Mouse (Mus musculus) hindbrain, embryonic 13.5 days (tissue): ENCODE data around the gene Dnttip2. TPM values are rescaled to one million over a fixed set of nuclear protein-coding genes. Genes with fewer than 3 reads are reported as not detected.
A peak's percentile ranks its signal among the peaks of the same experiment; 100 is the strongest.

Experiments
- ATAC-seq: fragments of 200-750 bp; cut with Nextera tagmentation; 2 replicates; pipeline ENCODE4 v1.8.0; 2017; ENCODE audit warnings: moderate TSS enrichment; ENCODE audit not compliant: low FRiP score
- H3K27ac ChIP-seq: fragments of 300-500 bp; sonication (generic); 2 replicates; pipeline ENCODE4 v1.5.1; 2015; ENCODE audit warnings: inconsistent platforms, mild to moderate bottlenecking, moderate library complexity
- H3K27me3 ChIP-seq: fragments of 300-500 bp; sonication (generic); 2 replicates; pipeline ENCODE4 v1.6.1; 2015; ENCODE audit warnings: mild to moderate bottlenecking, inconsistent platforms
- H3K36me3 ChIP-seq: fragments of 300-500 bp; sonication (generic); 2 replicates; pipeline ENCODE4 v1.6.1; 2015; ENCODE audit warnings: mild to moderate bottlenecking, inconsistent platforms
- H3K4me1 ChIP-seq: fragments of 300-500 bp; sonication (generic); replicated peaks from 2 replicates; pipeline ENCODE4 v1.6.1; 2015; ENCODE audit warnings: inconsistent platforms
- H3K4me2 ChIP-seq: fragments of 300-500 bp; sonication (generic); 2 replicates; pipeline ENCODE4 v1.6.1; 2015; ENCODE audit warnings: inconsistent platforms, mild to moderate bottlenecking, moderate library complexity
- H3K4me3 ChIP-seq: fragments of 300-500 bp; sonication (generic); 2 replicates; pipeline ENCODE4 v1.5.1; 2015; ENCODE audit warnings: mild to moderate bottlenecking, inconsistent platforms
- H3K9ac ChIP-seq: fragments of 300-500 bp; sonication (generic); 2 replicates; pipeline ENCODE4 v1.6.1; 2015; ENCODE audit warnings: mild to moderate bottlenecking, inconsistent platforms
- H3K9me3 ChIP-seq: fragments of 300-500 bp; sonication (generic); 2 replicates; pipeline ENCODE4 v1.6.1; 2016; ENCODE audit warnings: inconsistent platforms
- WGBS: fragments of 180-500 bp; shearing (Covaris S2); methylation state at CpG from one replicate; pipeline ENCODE4 v1.1.7; 2015; 5-methylcytosine and 5-hydroxymethylcytosine counted together
- polyA plus RNA-seq: library from polyadenylated mRNA; unstranded; fragments of >200 nt; fragmentation: Nextera tagmentation; extraction: Ambion mirVana; gene quantifications from 2 replicates; pipeline ENCODE4 v1.2.1, GENCODE M21; 2015

The Dnttip2 gene
- polyA plus RNA-seq, 1 experiment from 2014 or later: 58.2 TPM

DNA sequence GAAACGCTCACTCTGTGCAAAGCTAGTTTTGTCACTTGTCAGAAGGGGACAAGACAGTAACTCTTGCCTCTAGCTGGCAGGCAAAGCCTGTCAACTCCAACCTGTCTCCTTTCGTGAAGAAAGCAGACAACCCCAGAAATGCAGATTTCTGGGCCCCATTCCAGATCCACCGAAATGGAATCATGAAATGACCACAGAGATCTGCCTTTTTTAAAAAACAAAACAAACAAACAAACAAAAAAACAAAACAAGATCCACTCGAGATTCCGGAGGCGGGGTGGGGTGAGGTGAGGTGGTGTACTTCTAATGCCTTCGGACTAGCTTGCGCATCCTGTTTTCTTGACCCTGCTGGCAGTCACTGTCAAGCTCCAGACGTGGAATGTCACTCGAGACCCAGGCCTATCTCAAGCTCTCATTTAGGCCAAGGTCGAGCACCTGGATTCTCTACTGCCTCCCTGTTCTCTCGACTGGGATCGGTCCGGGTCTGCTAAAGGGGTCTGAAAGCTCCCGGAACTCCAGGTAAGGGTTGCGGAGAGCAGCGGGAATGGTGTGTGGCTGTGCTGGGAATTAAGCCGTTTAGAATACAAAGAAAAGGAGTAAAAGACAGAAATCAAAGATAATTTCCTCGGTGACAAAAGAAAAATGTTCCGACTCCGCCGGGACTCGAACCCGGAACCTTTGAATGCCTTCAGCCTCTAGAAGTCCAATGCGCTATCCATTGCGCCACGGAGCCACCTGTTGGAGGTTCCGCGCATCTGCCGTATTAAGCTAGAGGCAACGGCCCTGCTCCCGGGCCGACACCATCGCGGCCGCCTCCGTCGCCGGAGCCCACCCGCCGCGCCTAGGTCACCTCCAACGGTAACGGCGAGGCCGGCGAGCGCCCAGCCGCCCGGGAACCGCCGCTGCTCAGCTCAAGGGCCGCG, 18.4 kb downstream of the Dnttip2 start:
- Histone ChIP-seq H3K4me1 (peaks cover 49% of the 10 kb centered on the region), H3K36me3 (no peaks in the 10 kb centered on the region), H3K27me3 (no peaks in the 10 kb centered on the region), H3K27ac (peak overlapping the region; percentile 100), H3K9ac (peak overlapping the region; percentile 95), H3K4me3 (peak overlapping the region; percentile 82), H3K9me3 (no peaks in the 10 kb centered on the region), H3K4me2 (peak overlapping the region; percentile 77)
- peak; percentile 62 for ATAC-seq
- WGBS: 7% methylated on average over 54 of the region's 54 CpGs

GRCm38 (mm10) chr3:122293223-122293953, 19.2 kb downstream of the Dnttip2 start:
- ATAC-seq: peak; percentile 72
- Histone ChIP-seq H3K4me2 (peak overlapping the region; percentile 77), H3K4me1 (peaks cover 54% of the 10 kb centered on the region), H3K27me3 (no peaks in the 10 kb centered on the region), H3K36me3 (no peaks in the 10 kb centered on the region), H3K27ac (peak overlapping the region; percentile 100), H3K9ac (peak overlapping the region; percentile 95), H3K9me3 (no peaks in the 10 kb centered on the region), H3K4me3 (peak overlapping the region; percentile 82)
- under 1% methylated on average over 101 of the region's 105 CpGs for WGBS

DNA sequence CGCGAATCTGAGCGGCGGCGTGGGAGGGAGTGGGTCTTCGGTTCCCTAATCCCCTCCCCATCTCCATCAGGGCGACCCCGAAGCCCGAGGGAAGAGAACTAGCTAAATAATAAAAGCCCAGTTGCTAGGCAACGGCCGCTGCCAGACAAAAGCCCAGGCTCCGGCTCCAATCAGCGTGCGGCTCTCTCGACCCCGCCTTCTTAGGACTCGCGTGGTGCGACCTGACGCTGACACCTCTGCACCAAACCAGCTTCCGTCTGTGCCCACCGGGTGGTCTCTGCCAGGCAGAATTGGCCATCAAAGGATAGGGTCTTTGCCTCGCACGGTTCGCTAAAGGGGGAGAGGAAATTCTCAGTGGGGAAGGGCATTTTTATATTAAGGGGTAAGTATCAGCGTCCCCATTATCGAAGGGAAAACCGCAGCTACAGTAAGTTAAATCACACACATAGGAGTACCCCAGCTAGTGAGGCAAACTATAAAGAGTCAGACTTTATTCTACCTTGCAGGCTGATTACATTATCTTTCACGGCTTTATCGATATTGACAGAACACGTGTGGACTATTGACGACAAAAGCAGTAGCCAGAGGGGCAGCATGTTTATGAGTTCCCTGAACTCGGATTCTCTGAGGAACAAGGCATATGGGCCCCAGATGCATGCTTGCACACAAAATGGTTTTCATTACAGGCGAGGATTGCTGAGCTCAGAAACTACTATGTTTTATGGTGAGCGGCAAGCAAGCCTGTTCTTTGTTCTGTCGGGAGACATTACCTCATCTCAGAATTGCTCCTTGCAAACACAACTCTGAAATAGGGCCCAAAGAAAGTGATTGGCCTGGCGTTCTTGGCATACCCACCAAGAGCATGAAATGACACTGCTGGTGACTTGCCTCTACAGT, 20.0 kb downstream of the Dnttip2 start, which contains the start of gene Bcar3:
Gene Bcar3, plus strand, starts transcription at position 183 of the 897 bp plus-strand sequence.
- H3K4me1 ChIP-seq: peaks cover 60% of the 10 kb centered on the region
- peak; percentile 88 for ATAC-seq

GRCm38 (mm10) chr3:122295511-122295910, 21.3 kb downstream of the Dnttip2 start:
- WGBS: 9% methylated on average over 5 of the region's 5 CpGs
- no peak overlapping the region for H3K4me2 ChIP-seq
- no peaks in the 10 kb centered on the region for H3K9me3 ChIP-seq
- H3K27me3 ChIP-seq: no peaks in the 10 kb centered on the region
- no peak overlapping the region for H3K9ac ChIP-seq
- H3K4me1 ChIP-seq: peaks cover 56% of the 10 kb centered on the region
- H3K36me3 ChIP-seq: no peaks in the 10 kb centered on the region
- no peak for ATAC-seq
- H3K27ac ChIP-seq: peak overlapping the region; percentile 100
- H3K4me3 ChIP-seq: no peak overlapping the region

More for the DNA sequence above, 20.0 kb downstream of the Dnttip2 start, which contains the start of gene Bcar3:
- Histone ChIP-seq H3K27ac (peak within 1 kb of the TSS; percentile 100), H3K27me3 (no peaks in the 10 kb centered on the region), H3K36me3 (no peaks in the 10 kb centered on the region), H3K4me2 (peak within 1 kb of the TSS; percentile 77), H3K9me3 (no peaks in the 10 kb centered on the region), H3K9ac (peak within 1 kb of the TSS; percentile 95), H3K4me3 (peak within 1 kb of the TSS; percentile 82)
- WGBS: 4% methylated on average over 37 of the region's 37 CpGs

DNA sequence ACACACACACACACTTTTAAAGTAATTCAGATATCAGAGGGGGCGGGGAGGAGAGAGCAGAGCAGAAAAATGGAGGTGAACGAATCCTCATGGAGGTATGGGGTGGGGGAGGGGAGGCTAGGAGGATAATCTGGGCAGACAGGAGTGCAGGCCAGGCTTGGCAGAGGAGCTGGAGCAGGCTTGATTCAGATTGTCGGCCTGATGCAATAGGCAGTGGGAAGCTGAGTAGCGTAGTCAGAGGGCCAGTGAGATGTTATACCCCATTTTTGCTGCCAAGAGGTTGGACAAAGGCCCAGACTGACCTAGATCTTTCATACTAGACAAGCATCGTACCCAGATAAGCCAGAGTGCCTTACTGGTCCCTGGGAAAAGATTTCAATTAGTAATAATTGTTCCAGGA, 22.8 kb downstream of the Dnttip2 start:
- peaks cover 51% of the 10 kb centered on the region for H3K4me1 ChIP-seq
- H3K9me3 ChIP-seq: no peaks in the 10 kb centered on the region
- H3K9ac ChIP-seq: no peak overlapping the region
- no peaks in the 10 kb centered on the region for H3K36me3 ChIP-seq
- H3K27me3 ChIP-seq: no peaks in the 10 kb centered on the region
- WGBS: 55% methylated on average over 5 of the region's 5 CpGs
- H3K27ac ChIP-seq: no peak overlapping the region
- no peak overlapping the region for H3K4me3 ChIP-seq
- no peak overlapping the region for H3K4me2 ChIP-seq
- ATAC-seq: no peak

DNA sequence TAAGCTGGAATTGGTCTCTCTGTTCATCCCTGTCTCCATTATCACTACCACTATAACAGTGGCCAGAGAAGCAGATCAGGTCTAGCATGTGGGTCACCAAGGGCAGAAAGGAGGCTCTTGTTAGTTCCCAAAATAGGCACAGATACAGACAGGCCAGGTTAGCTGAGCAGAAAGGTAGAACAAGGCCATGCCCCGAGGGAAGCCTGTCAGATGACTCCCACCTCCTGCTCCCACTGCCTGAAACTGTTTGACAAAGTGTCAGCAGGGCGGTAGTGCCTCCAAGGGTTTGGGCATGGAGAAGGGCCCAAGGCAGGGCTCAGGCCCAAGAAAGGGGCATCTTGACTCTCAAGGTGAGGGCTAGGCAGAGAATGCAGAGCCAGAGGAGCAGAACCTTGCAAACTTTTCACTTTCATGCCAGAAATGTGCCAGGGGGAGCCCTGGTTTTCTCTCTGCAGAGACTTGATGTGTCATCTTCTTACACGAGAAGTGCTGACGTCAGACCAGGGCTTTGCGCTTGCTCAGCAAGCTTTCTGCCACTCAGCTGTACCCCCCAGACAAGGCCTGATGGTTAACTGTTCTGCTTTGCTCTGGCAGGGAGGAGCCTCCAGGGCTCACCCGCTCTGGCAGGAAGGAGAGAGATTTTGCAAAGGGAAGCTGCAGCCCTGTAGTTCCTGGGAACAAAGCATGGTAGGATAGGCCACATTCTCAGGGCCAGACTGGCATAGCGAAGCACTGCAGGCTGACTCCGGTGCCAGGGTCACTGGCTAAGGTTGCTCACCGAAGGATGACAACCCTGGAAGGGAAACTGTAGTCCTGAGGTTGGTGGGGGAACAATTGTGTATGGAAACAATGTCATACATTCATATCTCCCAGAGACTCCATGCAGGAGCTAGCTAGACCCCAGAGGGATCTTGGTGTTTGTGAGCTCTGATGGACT, 27.1 kb downstream of the Dnttip2 start:
- Histone ChIP-seq H3K9me3 (no peaks in the 10 kb centered on the region), H3K27me3 (no peaks in the 10 kb centered on the region), H3K9ac (no peak overlapping the region; the same call in 1 of the 2 replicates), H3K4me3 (no peak overlapping the region), H3K27ac (peak overlapping the region; percentile 58), H3K36me3 (no peaks in the 10 kb centered on the region), H3K4me1 (peaks cover 27% of the 10 kb centered on the region), H3K4me2 (no peak overlapping the region)
- 65% methylated on average over 9 of the region's 9 CpGs for WGBS
- no peak for ATAC-seq

GRCm38 (mm10) chr3:122304560-122304959, 30.4 kb downstream of the Dnttip2 start:
- no peak overlapping the region for H3K4me3 ChIP-seq
- ATAC-seq: no peak
- no peaks in the 10 kb centered on the region for H3K36me3 ChIP-seq
- WGBS: 91% methylated on average over 4 of the region's 4 CpGs
- peaks cover 10% of the 10 kb centered on the region; the same call in 1 of the 2 replicates for H3K4me1 ChIP-seq
- no peak overlapping the region for H3K27ac ChIP-seq
- H3K9ac ChIP-seq: no peak overlapping the region
- no peaks in the 10 kb centered on the region for H3K9me3 ChIP-seq
- no peaks in the 10 kb centered on the region for H3K27me3 ChIP-seq
- no peak overlapping the region for H3K4me2 ChIP-seq

GRCm38 (mm10) chr3:122307894-122308671, 33.9 kb downstream of the Dnttip2 start:
- H3K27me3 ChIP-seq: no peaks in the 10 kb centered on the region
- H3K4me2 ChIP-seq: no peak overlapping the region
- H3K4me3 ChIP-seq: no peak overlapping the region
- no peak overlapping the region for H3K9ac ChIP-seq
- no peaks in the 10 kb centered on the region for H3K36me3 ChIP-seq
- ATAC-seq: no peak
- 66% methylated on average over 4 of the region's 4 CpGs for WGBS
- H3K4me1 ChIP-seq: no peaks in the 10 kb centered on the region
- no peak overlapping the region for H3K27ac ChIP-seq
- no peaks in the 10 kb centered on the region for H3K9me3 ChIP-seq

DNA sequence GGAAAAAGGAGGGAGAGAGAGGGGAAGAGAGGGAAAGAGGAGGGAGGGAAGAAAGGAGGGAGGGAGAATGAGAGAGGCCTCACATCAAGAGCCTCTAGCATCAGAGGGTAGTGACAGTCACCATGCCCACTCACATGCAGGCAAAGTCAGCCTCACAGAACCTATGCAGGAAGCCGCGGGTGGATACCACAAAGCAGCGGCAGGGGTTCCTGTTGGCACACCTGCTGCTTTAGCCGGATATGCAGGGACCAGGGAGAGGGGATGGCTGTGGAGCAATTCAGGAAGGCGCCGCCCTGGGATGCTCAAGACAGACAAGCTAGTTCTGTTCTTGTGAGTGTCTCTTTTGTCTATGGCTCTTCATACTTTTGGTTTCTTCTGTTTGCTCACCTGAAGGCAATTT, 34.8 kb downstream of the Dnttip2 start:
- H3K4me2 ChIP-seq: no peak overlapping the region
- no peak overlapping the region for H3K27ac ChIP-seq
- 0 out of 2 replicates have a peak, but pooled peaks cover 2% of the 10 kb centered on the region for H3K4me1 ChIP-seq
- H3K9me3 ChIP-seq: no peaks in the 10 kb centered on the region
- 44% methylated on average over 6 of the region's 6 CpGs for WGBS
- H3K4me3 ChIP-seq: no peak overlapping the region
- no peak overlapping the region for H3K9ac ChIP-seq
- ATAC-seq: no peak
- no peaks in the 10 kb centered on the region for H3K36me3 ChIP-seq
- H3K27me3 ChIP-seq: no peaks in the 10 kb centered on the region

GRCm38 (mm10) chr3:122312078-122312477, 37.9 kb downstream of the Dnttip2 start:
- Histone ChIP-seq H3K4me1 (peaks cover 10% of the 10 kb centered on the region), H3K4me3 (no peak overlapping the region), H3K9ac (no peak overlapping the region), H3K36me3 (no peaks in the 10 kb centered on the region), H3K27me3 (no peaks in the 10 kb centered on the region), H3K9me3 (no peaks in the 10 kb centered on the region), H3K27ac (no peak overlapping the region), H3K4me2 (no peak overlapping the region)
- ATAC-seq: peak; percentile 33; the same call in 1 of the 2 replicates
- 20% methylated on average over 2 of the region's 2 CpGs for WGBS
